Mouse (Mus musculus): Measurements from ENCODE around the gene Nynrin. TPM values are rescaled to one million over a fixed set of nuclear protein-coding genes. Genes with fewer than 3 reads are reported as not detected.

Gene Nynrin
- 19.5 and 19.7 TPM in 2 replicates for polyA plus RNA-seq (2015; fragmentation: Nextera tagmentation; extraction: Ambion mirVana)

DNA sequence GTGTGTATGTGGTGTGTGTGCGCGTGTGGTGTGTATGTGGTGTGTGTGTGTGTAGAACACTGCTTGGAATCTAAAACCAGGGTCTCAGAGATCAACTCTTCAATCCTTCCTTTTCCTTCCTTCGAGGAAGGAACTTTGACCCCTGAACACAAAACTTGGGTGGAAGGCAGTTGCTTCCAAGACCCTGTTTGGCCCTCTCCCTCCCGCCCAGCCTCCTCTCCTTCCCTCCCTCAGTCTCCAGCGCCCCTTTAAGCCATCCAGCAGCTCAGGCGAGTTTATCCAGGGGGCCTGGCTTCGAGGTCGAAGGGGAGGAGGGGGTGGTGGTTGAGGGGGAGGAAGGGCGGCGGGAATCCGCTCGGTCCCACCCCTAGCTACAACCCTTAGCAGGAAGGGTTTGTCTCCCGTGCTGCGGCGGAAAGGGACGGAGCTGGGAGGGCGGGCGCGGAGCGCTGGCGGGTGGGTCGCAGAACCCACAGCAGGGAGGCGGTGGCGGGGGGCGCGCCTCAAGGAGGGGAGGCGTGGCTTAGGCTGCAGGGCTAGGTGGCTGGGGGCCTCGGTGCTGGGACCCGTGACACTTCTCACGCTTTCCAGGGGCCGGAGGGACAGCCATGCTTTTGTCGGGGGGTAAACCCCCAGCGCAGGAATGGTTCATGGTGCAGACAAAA, at the start of gene Nynrin:
Gene Nynrin, plus strand, starts transcription at position 390 of the 665 bp plus-strand sequence.
- WGBS = 2% methylated on average over 32 of the region's 33 CpGs
- Histone ChIP-seq H3K4me1 (peaks cover 48% of the 10 kb centered on the region), H3K9ac (peak within 1 kb of the TSS; percentile 75), H3K36me3 (no peaks in the 10 kb centered on the region; the same call in 1 of the 2 replicates), H3K27ac (peak within 1 kb of the TSS; percentile 97), H3K4me3 (peak within 1 kb of the TSS; percentile 74), H3K9me3 (no peaks in the 10 kb centered on the region), H3K27me3 (no peaks in the 10 kb centered on the region), H3K4me2 (peak within 1 kb of the TSS; percentile 77)
- ATAC-seq (ENCODE audit: borderline replicate concordance, extremely low read depth, low FRiP score, low TSS enrichment) = peak; percentile 90

DNA sequence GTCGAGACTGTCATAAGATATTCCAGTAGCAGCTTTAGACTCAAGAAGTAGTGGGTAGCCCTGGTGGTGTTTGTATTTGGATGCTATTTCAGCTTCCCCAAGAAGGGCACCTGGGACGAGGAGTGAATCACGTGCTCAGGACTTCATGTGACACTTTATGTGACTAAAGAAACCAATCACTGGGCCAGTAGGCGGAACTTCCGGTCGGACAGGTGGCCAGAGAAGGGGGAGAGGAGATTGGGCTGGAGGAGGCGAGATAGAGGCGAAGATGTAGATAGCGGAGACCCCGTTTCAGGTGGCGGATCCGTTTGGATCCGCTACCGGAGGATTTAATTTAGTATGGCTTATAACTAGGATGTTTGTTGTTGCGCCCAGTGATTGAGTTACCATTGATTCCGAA, 38.9 kb upstream of the Nynrin start:
- Histone ChIP-seq H3K36me3 (no peaks in the 10 kb centered on the region), H3K27me3 (no peaks in the 10 kb centered on the region; the same call in 1 of the 2 replicates), H3K9me3 (no peaks in the 10 kb centered on the region), H3K9ac (peak overlapping the region; percentile 32; the same call in 1 of the 2 replicates), H3K4me1 (0 out of 2 replicates have a peak, but pooled peaks cover 9% of the 10 kb centered on the region), H3K4me3 (peak overlapping the region; percentile 50), H3K4me2 (peak overlapping the region; percentile 72), H3K27ac (peak overlapping the region; percentile 32; the same call in 1 of the 2 replicates)
- 22% methylated on average over 16 of the region's 16 CpGs for whole genome bisulfite sequencing
- ATAC-seq (ENCODE audit: borderline replicate concordance, extremely low read depth, low FRiP score, low TSS enrichment) = no peak

- H3K4me3 ChIP-seq = peak overlapping the region; percentile 50
- H3K9ac ChIP-seq = peak overlapping the region; percentile 32
- 14% methylated on average over 17 of the region's 17 CpGs for WGBS
- 0 out of 2 replicates have a peak, but pooled peaks cover 9% of the 10 kb centered on the region for H3K4me1 ChIP-seq
- H3K4me2 ChIP-seq = peak overlapping the region; percentile 72
- no peaks in the 10 kb centered on the region for H3K9me3 ChIP-seq
- no peaks in the 10 kb centered on the region; the same call in 1 of the 2 replicates for H3K27me3 ChIP-seq
- ATAC-seq (ENCODE audit: borderline replicate concordance, extremely low read depth, low FRiP score, low TSS enrichment) = peak; percentile 81; the same call in 1 of the 2 replicates
- no peaks in the 10 kb centered on the region for H3K36me3 ChIP-seq
- H3K27ac ChIP-seq = peak overlapping the region; percentile 32
Measured at GRCm38 (mm10) chr14:55815310-55815751, 38.5 kb upstream of the Nynrin start.

GRCm38 (mm10) chr14:55819845-55820405, 33.9 kb upstream of the Nynrin start:
- WGBS = 74% methylated on average over 7 of the region's 7 CpGs
- H3K9me3 ChIP-seq = no peaks in the 10 kb centered on the region

DNA sequence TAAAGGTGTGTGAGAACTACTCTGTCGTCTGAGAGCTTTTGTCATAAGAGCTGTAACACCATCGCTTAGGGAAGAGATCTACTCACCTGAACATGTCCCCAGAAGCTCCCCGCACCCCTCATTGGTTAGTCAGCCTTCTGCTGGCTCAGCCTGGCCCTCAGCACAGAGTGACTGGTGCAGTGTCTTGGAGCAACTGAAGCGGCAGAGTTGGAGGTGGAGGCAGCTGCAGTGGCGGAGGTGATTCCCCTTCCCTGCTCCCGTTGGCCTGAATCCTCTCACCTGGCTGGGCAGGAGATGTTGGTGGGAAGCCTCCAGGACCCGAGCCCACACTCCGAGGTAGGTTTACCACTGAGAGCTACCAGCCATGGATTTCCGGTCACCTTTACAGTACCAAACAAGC, 33.2 kb upstream of the Nynrin start:
- H3K27ac ChIP-seq = no peak overlapping the region
- peaks cover 13% of the 10 kb centered on the region for H3K4me1 ChIP-seq
- H3K36me3 ChIP-seq = no peaks in the 10 kb centered on the region
- no peak overlapping the region for H3K4me3 ChIP-seq
- no peak overlapping the region for H3K4me2 ChIP-seq
- ATAC-seq (ENCODE audit: borderline replicate concordance, extremely low read depth, low FRiP score, low TSS enrichment) = no peak
- no peaks in the 10 kb centered on the region for H3K9me3 ChIP-seq
- no peaks in the 10 kb centered on the region for H3K27me3 ChIP-seq
- 82% methylated on average over 9 of the region's 9 CpGs for WGBS
- H3K9ac ChIP-seq = no peak overlapping the region

More at GRCm38 (mm10) chr14:55819845-55820405, 33.9 kb upstream of the Nynrin start:
- Histone ChIP-seq H3K27ac (no peak overlapping the region), H3K4me1 (peaks cover 19% of the 10 kb centered on the region), H3K27me3 (no peaks in the 10 kb centered on the region), H3K9ac (no peak overlapping the region), H3K4me3 (no peak overlapping the region), H3K4me2 (no peak overlapping the region), H3K36me3 (no peaks in the 10 kb centered on the region)
- ATAC-seq (ENCODE audit: borderline replicate concordance, extremely low read depth, low FRiP score, low TSS enrichment) = no peak

- Histone ChIP-seq H3K4me3 (peak overlapping the region; percentile 71), H3K4me1 (peaks cover 30% of the 10 kb centered on the region), H3K9me3 (no peaks in the 10 kb centered on the region), H3K36me3 (peaks cover 4% of the 10 kb centered on the region; the same call in 1 of the 2 replicates), H3K27ac (peak overlapping the region; percentile 99), H3K27me3 (no peaks in the 10 kb centered on the region), H3K4me2 (peak overlapping the region; percentile 79), H3K9ac (peak overlapping the region; percentile 62)
- WGBS = 3% methylated on average over 13 of the region's 13 CpGs
- ATAC-seq (ENCODE audit: borderline replicate concordance, extremely low read depth, low FRiP score, low TSS enrichment) = no peak
Measured at GRCm38 (mm10) chr14:55822435-55822990, 31.3 kb upstream of the Nynrin start.

DNA sequence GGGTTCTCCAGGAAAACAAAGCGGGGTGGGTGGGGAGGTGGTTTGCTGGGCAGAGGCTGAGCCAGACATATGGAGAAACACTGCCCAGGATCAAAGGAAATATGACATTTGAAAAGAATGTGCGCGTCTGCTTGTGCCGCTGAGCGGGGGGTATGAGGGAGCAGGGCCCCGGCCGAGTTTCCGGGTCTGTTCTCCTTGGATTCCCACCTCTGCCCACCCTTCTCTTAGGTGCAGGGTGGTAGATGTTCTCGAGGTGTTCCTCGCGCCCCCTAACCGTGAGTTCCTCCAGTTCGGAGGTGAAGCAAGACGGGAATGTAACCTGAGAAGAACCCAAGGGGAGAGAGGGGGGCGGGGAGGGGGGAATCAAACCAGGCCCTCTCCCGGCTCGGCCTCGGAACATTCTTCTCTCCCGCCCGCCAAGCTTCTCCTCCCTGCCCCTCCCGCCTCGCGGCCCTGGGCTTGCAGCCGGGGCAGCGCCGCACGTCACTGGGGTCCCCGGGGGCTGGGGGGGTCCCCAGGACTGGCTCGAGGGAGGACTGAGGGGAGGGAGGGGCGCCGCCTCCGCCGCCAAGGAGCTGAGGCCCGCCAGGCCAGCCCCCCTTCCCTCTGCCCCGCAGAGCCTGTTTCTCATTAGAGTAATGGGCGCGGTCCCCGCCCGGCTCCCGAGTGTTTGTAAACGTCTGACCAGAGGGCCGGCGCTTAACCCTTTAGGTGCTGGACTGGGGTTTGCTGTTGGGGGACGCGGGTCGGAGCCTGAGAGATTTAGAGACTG, 30.6 kb upstream of the Nynrin start, which contains the start of gene Nfatc4:
Gene Nfatc4, plus strand, starts transcription at position 154 of the 772 bp plus-strand sequence.
- peak within 1 kb of the TSS; percentile 62 for H3K9ac ChIP-seq
- no peaks in the 10 kb centered on the region for H3K27me3 ChIP-seq
- peaks cover 37% of the 10 kb centered on the region for H3K4me1 ChIP-seq
- H3K27ac ChIP-seq = peak within 1 kb of the TSS; percentile 99
- ATAC-seq (ENCODE audit: borderline replicate concordance, extremely low read depth, low FRiP score, low TSS enrichment) = peak; percentile 91
- peak within 1 kb of the TSS; percentile 71 for H3K4me3 ChIP-seq
- H3K36me3 ChIP-seq = peaks cover 9% of the 10 kb centered on the region; the same call in 1 of the 2 replicates
- H3K9me3 ChIP-seq = no peaks in the 10 kb centered on the region
- WGBS = 1% methylated on average over 40 of the region's 46 CpGs
- H3K4me2 ChIP-seq = peak within 1 kb of the TSS; percentile 79

- 2% methylated on average over 10 of the region's 10 CpGs for WGBS
Measured at GRCm38 (mm10) chr14:55824001-55824480, 29.8 kb upstream of the Nynrin start.

DNA sequence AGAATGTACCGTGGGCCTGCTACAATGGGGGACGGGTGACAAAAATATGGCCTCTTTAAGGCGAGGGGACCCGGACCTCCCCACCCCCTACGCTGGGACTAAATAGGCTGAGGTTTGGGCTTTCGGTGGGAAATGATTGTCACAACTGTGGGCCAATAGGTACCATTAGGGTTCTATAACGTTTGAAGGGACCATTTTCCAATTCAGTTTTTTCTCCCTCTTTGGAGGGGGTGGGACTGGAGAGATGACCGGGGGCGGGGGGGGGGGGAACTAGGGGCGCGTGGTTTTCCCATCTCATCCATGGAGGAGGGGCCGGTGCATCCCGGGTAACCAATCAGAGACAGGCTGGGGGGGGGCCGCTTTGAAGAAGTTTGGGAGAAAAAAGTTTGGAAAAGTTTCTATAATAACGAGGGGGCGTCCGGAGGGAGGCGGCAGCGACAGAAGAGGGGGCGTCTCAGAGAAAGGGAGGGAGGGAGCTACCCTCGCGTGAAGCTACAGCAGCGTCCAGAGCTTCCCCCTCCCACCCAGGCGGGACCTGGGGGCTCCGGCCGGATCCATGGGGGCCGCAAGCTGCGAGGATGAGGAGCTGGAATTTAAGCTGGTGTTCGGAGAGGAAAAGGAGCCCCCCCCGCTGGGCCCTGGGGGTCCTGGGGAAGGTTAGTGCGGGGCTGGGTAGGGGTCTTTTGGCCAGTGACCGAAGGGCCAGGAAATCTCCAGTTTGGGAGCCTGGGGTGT, 29.2 kb upstream of the Nynrin start:
- Histone ChIP-seq H3K9ac (peak overlapping the region; percentile 86), H3K27ac (peak overlapping the region; percentile 99), H3K4me2 (peak overlapping the region; percentile 79), H3K4me3 (peak overlapping the region; percentile 71), H3K27me3 (no peaks in the 10 kb centered on the region), H3K9me3 (no peaks in the 10 kb centered on the region), H3K4me1 (peaks cover 51% of the 10 kb centered on the region), H3K36me3 (peaks cover 24% of the 10 kb centered on the region; the same call in 1 of the 2 replicates)
- WGBS = 2% methylated on average over 29 of the region's 32 CpGs
- peak; percentile 34 for ATAC-seq (ENCODE audit: borderline replicate concordance, extremely low read depth, low FRiP score, low TSS enrichment)

More at GRCm38 (mm10) chr14:55824001-55824480, 29.8 kb upstream of the Nynrin start:
- peak overlapping the region; percentile 62 for H3K9ac ChIP-seq
- H3K4me1 ChIP-seq = peaks cover 45% of the 10 kb centered on the region
- peak overlapping the region; percentile 71 for H3K4me3 ChIP-seq
- peak overlapping the region; percentile 99 for H3K27ac ChIP-seq
- ATAC-seq (ENCODE audit: borderline replicate concordance, extremely low read depth, low FRiP score, low TSS enrichment) = no peak
- H3K4me2 ChIP-seq = peak overlapping the region; percentile 79
- no peaks in the 10 kb centered on the region for H3K27me3 ChIP-seq
- H3K9me3 ChIP-seq = no peaks in the 10 kb centered on the region
- H3K36me3 ChIP-seq = peaks cover 18% of the 10 kb centered on the region; the same call in 1 of the 2 replicates

- Histone ChIP-seq H3K9me3 (no peaks in the 10 kb centered on the region), H3K4me1 (peaks cover 59% of the 10 kb centered on the region), H3K36me3 (peaks cover 29% of the 10 kb centered on the region), H3K4me2 (peak overlapping the region; percentile 79), H3K4me3 (peak overlapping the region; percentile 71), H3K27me3 (no peaks in the 10 kb centered on the region), H3K27ac (peak overlapping the region; percentile 99), H3K9ac (peak overlapping the region; percentile 86)
- WGBS = 2% methylated on average over 18 of the region's 37 CpGs
- peak; percentile 1; the same call in 1 of the 2 replicates for ATAC-seq (ENCODE audit: borderline replicate concordance, extremely low read depth, low FRiP score, low TSS enrichment)
Measured at GRCm38 (mm10) chr14:55825216-55826051, 28.4 kb upstream of the Nynrin start.

Data from lung, embryonic 15.5 days (tissue).